Mouse (Mus musculus): ENCODE measurements at regions not wholly inside any gene's neighbourhood (a gene's known extent, or its start where the extent isn't known, plus 50 kb on each side); places are given as distances from the start of the nearest gene placed in this dataset.
A peak's percentile ranks its signal among the peaks of the same experiment; 100 is the strongest.

- 31% methylated on average over 10 of the region's 10 CpGs for WGBS
- H3K4me2 ChIP-seq (replicated peaks): no peak overlapping the region
- no peak for ATAC-seq (ENCODE audit: low FRiP score)
These were observed 138.1 kb upstream of the Rbm19 start for GRCm38 (mm10) chr5:119978096-119978715.

GRCm38 (mm10) chr5:119981111-119981807 lies 135.0 kb upstream of the Rbm19 start:
- peak overlapping the region; percentile 12; the same call in 1 of the 2 replicates for H3K27ac ChIP-seq
- H3K4me3 ChIP-seq (replicated peaks; ENCODE audit: low read length): no peak overlapping the region
- DNase-seq (ENCODE audit: low spot score) (no peak), ATAC-seq (ENCODE audit: low FRiP score) (no peak)
- peaks cover 6% of the 10 kb centered on the region; the same call in 1 of the 2 replicates for H3K4me1 ChIP-seq (replicated peaks; ENCODE audit: control insufficient read depth, insufficient read depth, low read length)
- H3K9ac ChIP-seq: no peak overlapping the region
- no peak overlapping the region for H3K4me2 ChIP-seq (replicated peaks)
- WGBS: 63% methylated on average over 15 of the region's 18 CpGs
- no peaks in the 10 kb centered on the region for H3K9me3 ChIP-seq (ENCODE audit: control insufficient read depth, low read length)
- no peaks in the 10 kb centered on the region for H3K27me3 ChIP-seq (ENCODE audit: control insufficient read depth, insufficient read depth, low read length)
- H3K36me3 ChIP-seq (replicated peaks; ENCODE audit: control insufficient read depth, insufficient read depth): no peaks in the 10 kb centered on the region

More at GRCm38 (mm10) chr5:119978096-119978715, 138.1 kb upstream of the Rbm19 start:
- DNase-seq (ENCODE audit: low spot score): no peak
- H3K27me3 ChIP-seq (ENCODE audit: control insufficient read depth, insufficient read depth, low read length): no peaks in the 10 kb centered on the region
- no peak overlapping the region for H3K27ac ChIP-seq
- peaks cover 8% of the 10 kb centered on the region for H3K4me1 ChIP-seq (replicated peaks; ENCODE audit: control insufficient read depth, insufficient read depth, low read length)
- H3K4me3 ChIP-seq (replicated peaks; ENCODE audit: low read length): no peak overlapping the region
- H3K36me3 ChIP-seq (replicated peaks; ENCODE audit: control insufficient read depth, insufficient read depth): no peaks in the 10 kb centered on the region
- H3K9me3 ChIP-seq (ENCODE audit: control insufficient read depth, low read length): no peaks in the 10 kb centered on the region
- H3K9ac ChIP-seq: no peak overlapping the region

DNA sequence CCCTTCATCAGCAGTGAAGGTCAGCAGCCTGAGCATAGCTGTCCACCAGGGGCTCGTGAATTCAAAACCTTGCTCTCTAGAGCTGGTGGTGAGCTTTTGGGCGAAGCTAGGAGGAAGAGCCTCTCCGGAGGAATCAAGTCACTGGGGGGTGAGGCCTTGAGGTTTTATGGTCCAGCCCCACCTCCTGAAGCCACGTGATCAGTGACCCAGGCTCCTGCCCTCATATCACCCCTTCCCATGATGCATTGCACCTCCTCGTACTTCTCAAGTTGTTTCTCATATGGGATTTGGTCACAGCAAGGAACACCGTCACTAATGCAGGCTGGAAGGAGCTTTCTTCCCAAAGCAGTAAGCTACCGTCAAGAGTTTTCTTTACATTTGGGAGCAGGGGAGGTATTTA lies 132.1 kb upstream of the Rbm19 start:
- Histone ChIP-seq H3K36me3 (replicated peaks; ENCODE audit: control insufficient read depth, insufficient read depth) (no peaks in the 10 kb centered on the region), H3K4me1 (replicated peaks; ENCODE audit: control insufficient read depth, insufficient read depth, low read length) (peaks cover 6% of the 10 kb centered on the region; the same call in 1 of the 2 replicates), H3K4me2 (replicated peaks) (no peak overlapping the region), H3K4me3 (replicated peaks; ENCODE audit: low read length) (no peak overlapping the region), H3K9me3 (ENCODE audit: control insufficient read depth, low read length) (no peaks in the 10 kb centered on the region), H3K27me3 (ENCODE audit: control insufficient read depth, insufficient read depth, low read length) (no peaks in the 10 kb centered on the region), H3K27ac (no peak overlapping the region), H3K9ac (no peak overlapping the region)
- ATAC-seq (ENCODE audit: low FRiP score) (no peak), DNase-seq (ENCODE audit: low spot score) (no peak)
- 80% methylated on average over 7 of the region's 7 CpGs for WGBS

DNA sequence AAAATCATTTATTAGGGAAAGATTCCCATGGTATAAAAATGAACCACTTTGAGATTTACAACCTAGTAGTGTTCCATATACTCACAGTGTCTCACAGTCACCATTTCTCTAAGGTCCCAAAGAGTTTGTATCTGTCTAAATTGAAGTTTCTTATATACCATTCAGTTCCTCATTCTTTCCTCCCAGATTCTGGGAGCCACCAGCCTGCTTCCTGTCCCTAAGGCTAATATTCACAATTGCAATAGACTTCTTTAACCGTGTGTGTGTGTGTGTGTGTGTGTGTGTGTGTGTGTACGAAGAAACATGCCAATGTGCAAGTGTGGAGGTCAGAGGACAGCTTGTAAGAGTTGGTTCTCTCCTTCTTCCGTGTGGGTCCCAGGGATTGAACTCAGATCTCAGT lies 124.1 kb upstream of the Rbm19 start:
- Histone ChIP-seq H3K36me3 (replicated peaks; ENCODE audit: control insufficient read depth, insufficient read depth) (no peaks in the 10 kb centered on the region), H3K4me2 (replicated peaks) (no peak overlapping the region), H3K27me3 (ENCODE audit: control insufficient read depth, insufficient read depth, low read length) (no peaks in the 10 kb centered on the region), H3K27ac (no peak overlapping the region), H3K9ac (no peak overlapping the region), H3K9me3 (ENCODE audit: control insufficient read depth, low read length) (no peaks in the 10 kb centered on the region), H3K4me3 (replicated peaks; ENCODE audit: low read length) (no peak overlapping the region), H3K4me1 (replicated peaks; ENCODE audit: control insufficient read depth, insufficient read depth, low read length) (no peaks in the 10 kb centered on the region)
- WGBS: 83% methylated on average over 3 of the region's 3 CpGs
- ATAC-seq (ENCODE audit: low FRiP score): no peak
- no peak for DNase-seq (ENCODE audit: low spot score)

- no peak overlapping the region for H3K9ac ChIP-seq
- DNase-seq (ENCODE audit: low spot score): no peak
- H3K9me3 ChIP-seq (ENCODE audit: control insufficient read depth, low read length): no peaks in the 10 kb centered on the region
- no peak overlapping the region for H3K4me2 ChIP-seq (replicated peaks)
- H3K4me3 ChIP-seq (replicated peaks; ENCODE audit: low read length): no peak overlapping the region
- no peaks in the 10 kb centered on the region for H3K4me1 ChIP-seq (replicated peaks; ENCODE audit: control insufficient read depth, insufficient read depth, low read length)
- no peak overlapping the region for H3K27ac ChIP-seq
- no peaks in the 10 kb centered on the region for H3K36me3 ChIP-seq (replicated peaks; ENCODE audit: control insufficient read depth, insufficient read depth)
- no peaks in the 10 kb centered on the region for H3K27me3 ChIP-seq (ENCODE audit: control insufficient read depth, insufficient read depth, low read length)
- no peak for ATAC-seq (ENCODE audit: low FRiP score)
- 96% methylated on average over 1 of the region's 1 CpGs for WGBS
These were observed 120.5 kb upstream of the Rbm19 start for GRCm38 (mm10) chr5:119995726-119996125.

DNA sequence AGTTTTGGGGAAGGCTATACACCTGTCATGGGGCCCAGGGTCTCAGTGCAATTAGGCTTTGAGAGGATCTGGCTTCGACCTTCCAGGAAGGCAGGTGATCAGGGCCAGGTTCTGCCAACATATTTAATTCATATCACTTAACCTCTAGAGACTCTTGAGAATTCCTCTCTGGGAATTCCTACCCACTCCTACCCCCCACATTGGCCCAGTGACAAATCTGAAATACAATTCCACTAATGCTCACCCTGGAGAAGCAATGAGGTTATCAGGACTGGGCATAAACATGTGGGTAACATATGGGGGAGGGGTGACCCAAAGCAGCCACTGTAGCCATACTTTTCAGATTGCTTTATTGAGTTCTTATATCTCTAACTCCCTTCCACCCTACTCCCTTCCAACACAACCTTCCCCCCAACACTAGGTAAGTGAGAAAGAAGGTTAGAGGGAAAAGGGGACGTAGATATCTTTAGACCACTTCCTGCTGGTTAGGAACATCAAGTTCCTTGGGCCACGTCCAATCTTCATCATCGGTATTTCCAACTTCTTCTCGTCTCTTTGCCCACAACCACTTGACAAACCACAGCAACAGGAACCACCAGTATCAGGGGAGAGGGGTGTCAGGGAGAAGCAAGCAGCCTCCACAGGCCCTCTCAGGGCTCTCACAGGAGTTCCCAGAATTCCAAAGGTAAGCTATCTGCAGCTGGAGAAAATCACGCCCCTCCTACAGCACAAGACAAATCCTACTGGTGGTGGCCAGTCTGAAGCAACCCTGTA lies 110.4 kb upstream of the Rbm19 start:
- Histone ChIP-seq H3K27ac (no peak overlapping the region), H3K4me1 (replicated peaks; ENCODE audit: control insufficient read depth, insufficient read depth, low read length) (no peaks in the 10 kb centered on the region), H3K4me2 (replicated peaks) (no peak overlapping the region), H3K27me3 (ENCODE audit: control insufficient read depth, insufficient read depth, low read length) (no peaks in the 10 kb centered on the region), H3K9me3 (ENCODE audit: control insufficient read depth, low read length) (0 out of 2 replicates have a peak, but pooled peaks cover 4% of the 10 kb centered on the region), H3K4me3 (replicated peaks; ENCODE audit: low read length) (no peak overlapping the region), H3K9ac (no peak overlapping the region), H3K36me3 (replicated peaks; ENCODE audit: control insufficient read depth, insufficient read depth) (no peaks in the 10 kb centered on the region)
- DNase-seq (ENCODE audit: low spot score) (no peak), ATAC-seq (ENCODE audit: low FRiP score) (no peak)
- 91% methylated on average over 6 of the region's 6 CpGs for WGBS

DNA sequence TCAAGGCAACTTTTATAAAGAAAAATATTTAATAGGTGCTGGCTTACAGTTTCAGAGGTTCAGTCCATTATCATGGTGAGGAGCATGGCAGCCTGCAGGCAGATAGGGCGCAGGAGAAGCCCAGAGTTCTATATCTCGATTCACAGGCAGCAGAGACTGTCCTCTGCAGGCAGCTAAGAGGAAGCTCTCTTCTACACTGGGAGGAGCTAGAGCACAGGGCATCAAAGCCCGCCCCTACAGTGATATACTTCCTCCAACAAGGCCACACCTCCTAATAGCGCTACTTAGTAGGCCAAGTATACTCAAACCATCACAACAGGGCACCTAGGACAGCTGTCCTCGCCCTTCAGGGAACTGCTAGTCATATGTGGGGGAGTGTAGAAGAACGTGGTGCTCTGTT lies 108.5 kb upstream of the Rbm19 start:
- Histone ChIP-seq H3K4me1 (replicated peaks; ENCODE audit: control insufficient read depth, insufficient read depth, low read length) (no peaks in the 10 kb centered on the region), H3K4me2 (replicated peaks) (no peak overlapping the region), H3K27ac (no peak overlapping the region), H3K9me3 (ENCODE audit: control insufficient read depth, low read length) (0 out of 2 replicates have a peak, but pooled peaks cover 4% of the 10 kb centered on the region), H3K27me3 (ENCODE audit: control insufficient read depth, insufficient read depth, low read length) (no peaks in the 10 kb centered on the region), H3K9ac (no peak overlapping the region), H3K4me3 (replicated peaks; ENCODE audit: low read length) (no peak overlapping the region), H3K36me3 (replicated peaks; ENCODE audit: control insufficient read depth, insufficient read depth) (no peaks in the 10 kb centered on the region)
- 62% methylated on average over 6 of the region's 6 CpGs for WGBS
- no peak for DNase-seq (ENCODE audit: low spot score)
- ATAC-seq (ENCODE audit: low FRiP score): no peak

- no peak overlapping the region for H3K9ac ChIP-seq
- H3K4me1 ChIP-seq (replicated peaks; ENCODE audit: control insufficient read depth, insufficient read depth, low read length): no peaks in the 10 kb centered on the region
- H3K27ac ChIP-seq: no peak overlapping the region
- 0 out of 2 replicates have a peak, but pooled peaks cover 4% of the 10 kb centered on the region for H3K9me3 ChIP-seq (ENCODE audit: control insufficient read depth, low read length)
- no peak for DNase-seq (ENCODE audit: low spot score)
- WGBS: 82% methylated on average over 9 of the region's 9 CpGs
- H3K36me3 ChIP-seq (replicated peaks; ENCODE audit: control insufficient read depth, insufficient read depth): no peaks in the 10 kb centered on the region
- ATAC-seq (ENCODE audit: low FRiP score): no peak
- H3K4me2 ChIP-seq (replicated peaks): no peak overlapping the region
- H3K27me3 ChIP-seq (ENCODE audit: control insufficient read depth, insufficient read depth, low read length): no peaks in the 10 kb centered on the region
- H3K4me3 ChIP-seq (replicated peaks; ENCODE audit: low read length): no peak overlapping the region
These were observed 108.0 kb upstream of the Rbm19 start for GRCm38 (mm10) chr5:120008306-120008705.

DNA sequence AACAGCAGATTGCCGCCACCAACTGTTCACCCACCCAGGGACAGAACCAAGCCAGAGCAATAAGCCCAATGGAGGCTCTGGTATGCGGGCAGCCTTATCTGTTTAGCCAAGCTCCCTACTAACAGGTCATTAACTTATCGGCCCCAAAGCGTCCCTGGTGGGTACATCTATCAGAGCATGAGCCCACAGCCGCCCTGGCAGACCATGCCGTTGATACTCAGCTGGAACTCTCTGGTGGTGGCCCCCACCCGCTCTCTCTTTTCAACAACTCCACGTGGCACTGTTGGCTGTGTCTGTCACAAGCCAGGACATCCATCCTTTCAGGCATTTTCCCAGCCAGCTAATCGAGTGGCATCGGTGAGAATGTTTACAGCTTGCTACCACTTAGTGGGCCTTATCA lies 100.8 kb upstream of the Rbm19 start:
- WGBS: 78% methylated on average over 10 of the region's 10 CpGs
- Histone ChIP-seq H3K27me3 (ENCODE audit: control insufficient read depth, insufficient read depth, low read length) (no peaks in the 10 kb centered on the region), H3K9me3 (ENCODE audit: control insufficient read depth, low read length) (no peaks in the 10 kb centered on the region), H3K9ac (no peak overlapping the region), H3K4me2 (replicated peaks) (no peak overlapping the region), H3K4me3 (replicated peaks; ENCODE audit: low read length) (no peak overlapping the region), H3K4me1 (replicated peaks; ENCODE audit: control insufficient read depth, insufficient read depth, low read length) (no peaks in the 10 kb centered on the region), H3K36me3 (replicated peaks; ENCODE audit: control insufficient read depth, insufficient read depth) (no peaks in the 10 kb centered on the region), H3K27ac (no peak overlapping the region)
- ATAC-seq (ENCODE audit: low FRiP score) (no peak), DNase-seq (ENCODE audit: low spot score) (no peak)
